Mouse (Mus musculus): ENCODE measurements at regions not wholly inside any gene's neighbourhood (a gene's known extent, or its start where the extent isn't known, plus 50 kb on each side); places are given as distances from the start of the nearest gene placed in this dataset.
"Not testable (repeated sequence)": the region's sequence is repeated elsewhere in the genome, so short reads cannot be mapped to it uniquely, and the experiment has no call there.

GRCm38 (mm10) chr7:63995255-63995980, 56.7 kb upstream of the Klf13 start:
- no peak for ATAC-seq
- peak overlapping the region; percentile 88 for H3K27ac ChIP-seq (ENCODE audit: low read depth)
- H3K9ac ChIP-seq (replicated peaks), result no peak overlapping the region

GRCm38 (mm10) chr7:63994769-63995168, 56.1 kb upstream of the Klf13 start:
- not testable (repeated sequence) for H3K9ac ChIP-seq (replicated peaks); ATAC-seq; H3K4me2 ChIP-seq (ENCODE audit: low read depth, low read length); H3K36me3 ChIP-seq (replicated peaks; ENCODE audit: insufficient read depth, low read length); DNase-seq; H3K9me3 ChIP-seq (ENCODE audit: low read length); H3K27me3 ChIP-seq (ENCODE audit: insufficient read depth, low read length); H3K4me3 ChIP-seq (ENCODE audit: low read depth, low read length)
- H3K27ac ChIP-seq (ENCODE audit: low read depth), result peak overlapping the region; percentile 88
- H3K4me1 ChIP-seq (ENCODE audit: insufficient read depth), result peaks cover 73% of the 10 kb centered on the region
- 62% methylated on average over 3 of the region's 3 CpGs for WGBS (ENCODE audit: insufficient replicate concordance)

More at GRCm38 (mm10) chr7:63995255-63995980, 56.7 kb upstream of the Klf13 start:
- no peaks in the 10 kb centered on the region for H3K27me3 ChIP-seq (ENCODE audit: insufficient read depth, low read length)
- H3K9me3 ChIP-seq (ENCODE audit: low read length), result no peaks in the 10 kb centered on the region
- TF ChIP-seq CTCF (IDR thresholded peaks at IDR 0.05; ENCODE audit: low read depth), result peak; percentile 45
- TF ChIP-seq EP300 (IDR thresholded peaks at IDR 0.05; ENCODE audit: low read depth), result peak; percentile 64; the same call in 1 of the 2 replicates
- no peak overlapping the region for H3K4me3 ChIP-seq (ENCODE audit: low read depth, low read length)
- WGBS (ENCODE audit: insufficient replicate concordance), result 77% methylated on average over 3 of the region's 3 CpGs
- no peak for DNase-seq
- no peak overlapping the region for H3K4me2 ChIP-seq (ENCODE audit: low read depth, low read length)
- peaks cover 73% of the 10 kb centered on the region for H3K4me1 ChIP-seq (ENCODE audit: insufficient read depth)
- no peaks in the 10 kb centered on the region for H3K36me3 ChIP-seq (replicated peaks; ENCODE audit: insufficient read depth, low read length)

- H3K4me1 ChIP-seq (ENCODE audit: insufficient read depth), result peaks cover 71% of the 10 kb centered on the region
- no peak overlapping the region for H3K4me3 ChIP-seq (ENCODE audit: low read depth, low read length)
- DNase-seq (no peak), ATAC-seq (no peak)
- H3K4me2 ChIP-seq (ENCODE audit: low read depth, low read length), result no peak overlapping the region
- no peak overlapping the region for H3K9ac ChIP-seq (replicated peaks)
- no peak overlapping the region for H3K27ac ChIP-seq (ENCODE audit: low read depth)
- H3K36me3 ChIP-seq (replicated peaks; ENCODE audit: insufficient read depth, low read length), result no peaks in the 10 kb centered on the region
- no peaks in the 10 kb centered on the region for H3K27me3 ChIP-seq (ENCODE audit: insufficient read depth, low read length)
- 93% methylated on average over 13 of the region's 13 CpGs for WGBS (ENCODE audit: insufficient replicate concordance)
- no peaks in the 10 kb centered on the region for H3K9me3 ChIP-seq (ENCODE audit: low read length)
- TF ChIP-seq CTCF (IDR thresholded peaks at IDR 0.05; ENCODE audit: low read depth) (no peak), EP300 (IDR thresholded peaks at IDR 0.05; ENCODE audit: low read depth) (no peak)
Observed at GRCm38 (mm10) chr7:63992155-63992554, 53.4 kb upstream of the Klf13 start.

GRCm38 (mm10) chr7:63991085-63992010, 52.6 kb upstream of the Klf13 start:
- H3K27me3 ChIP-seq (ENCODE audit: insufficient read depth, low read length), result no peaks in the 10 kb centered on the region
- no peak overlapping the region for H3K4me2 ChIP-seq (ENCODE audit: low read depth, low read length)
- DNase-seq (no peak), ATAC-seq (peak; percentile 26; the same call in 1 of the 2 replicates)
- H3K9ac ChIP-seq (replicated peaks), result no peak overlapping the region; the same call in 1 of the 2 replicates
- WGBS (ENCODE audit: insufficient replicate concordance), result 69% methylated on average over 12 of the region's 12 CpGs
- peak overlapping the region; percentile 63 for H3K27ac ChIP-seq (ENCODE audit: low read depth)
- H3K9me3 ChIP-seq (ENCODE audit: low read length), result no peaks in the 10 kb centered on the region
- TF ChIP-seq EP300 (IDR thresholded peaks at IDR 0.05; ENCODE audit: low read depth) (peak; percentile 69), CTCF (IDR thresholded peaks at IDR 0.05; ENCODE audit: low read depth) (no peak)
- peaks cover 71% of the 10 kb centered on the region for H3K4me1 ChIP-seq (ENCODE audit: insufficient read depth)
- H3K36me3 ChIP-seq (replicated peaks; ENCODE audit: insufficient read depth, low read length), result no peaks in the 10 kb centered on the region
- no peak overlapping the region for H3K4me3 ChIP-seq (ENCODE audit: low read depth, low read length)

- Histone ChIP-seq H3K36me3 (replicated peaks; ENCODE audit: insufficient read depth, low read length) (no peaks in the 10 kb centered on the region), H3K27me3 (ENCODE audit: insufficient read depth, low read length) (no peaks in the 10 kb centered on the region), H3K4me1 (ENCODE audit: insufficient read depth) (peaks cover 65% of the 10 kb centered on the region), H3K9me3 (ENCODE audit: low read length) (no peaks in the 10 kb centered on the region), H3K27ac (ENCODE audit: low read depth) (peak overlapping the region; percentile 51; the same call in 1 of the 2 replicates), H3K9ac (replicated peaks) (no peak overlapping the region), H3K4me3 (ENCODE audit: low read depth, low read length) (no peak overlapping the region), H3K4me2 (ENCODE audit: low read depth, low read length) (no peak overlapping the region)
- ATAC-seq (no peak), DNase-seq (no peak)
- 69% methylated on average over 8 of the region's 8 CpGs for WGBS (ENCODE audit: insufficient replicate concordance)
- no peak for TF ChIP-seq CTCF (IDR thresholded peaks at IDR 0.05; ENCODE audit: low read depth)
Observed at GRCm38 (mm10) chr7:63990312-63991028, 51.8 kb upstream of the Klf13 start.

- TF ChIP-seq EP300 (IDR thresholded peaks at IDR 0.05; ENCODE audit: low read depth) (peak; percentile 17; the same call in 1 of the 2 replicates), CTCF (IDR thresholded peaks at IDR 0.05; ENCODE audit: low read depth) (no peak)
- ATAC-seq (no peak; the same call in 1 of the 2 replicates), DNase-seq (no peak)
- Histone ChIP-seq H3K27ac (ENCODE audit: low read depth) (peak overlapping the region; percentile 51; the same call in 1 of the 2 replicates), H3K36me3 (replicated peaks; ENCODE audit: insufficient read depth, low read length) (no peaks in the 10 kb centered on the region), H3K9me3 (ENCODE audit: low read length) (no peaks in the 10 kb centered on the region), H3K4me2 (ENCODE audit: low read depth, low read length) (no peak overlapping the region), H3K4me1 (ENCODE audit: insufficient read depth) (peaks cover 58% of the 10 kb centered on the region), H3K27me3 (ENCODE audit: insufficient read depth, low read length) (no peaks in the 10 kb centered on the region), H3K9ac (replicated peaks) (no peak overlapping the region), H3K4me3 (ENCODE audit: low read depth, low read length) (no peak overlapping the region)
Observed at GRCm38 (mm10) chr7:63989736-63990135, 51.0 kb upstream of the Klf13 start.

All from liver, postnatal 0 days (tissue).